8 mouse cellular contexts compared by ENCODE assay signal in genomic region chr16:17797812-17798311, GRCm38 (mm10). TPM values are rescaled to one million over a fixed set of nuclear protein-coding genes. Genes with fewer than 3 reads are reported as not detected.
DNase-seq lines count a peak whose midpoint lies in the region; ATAC-seq and TF ChIP-seq lines count a peak whose summit lies in the region.

No protein-coding gene starts in this region.

- H3K27me3 ChIP-seq in forebrain, embryonic 15.5 days = peaks cover 73% of the 10 kb centered on the region
- H3K27me3 ChIP-seq in limb, embryonic 14.5 days (ENCODE audit: control insufficient read depth, insufficient read depth, low read length) = peaks cover 12% of the 10 kb centered on the region; the same call in 1 of the 2 replicates
- H3K27me3 ChIP-seq in stomach, embryonic 14.5 days (ENCODE audit: control insufficient read depth, insufficient read depth, low read length) = peaks cover 19% of the 10 kb centered on the region

- peak; percentile 5; the same call in 1 of the 2 replicates for ATAC-seq in forebrain, embryonic 15.5 days (replicated peaks)
- 0 out of 2 replicates have a peak, but pooled peaks have one; percentile 4 for ATAC-seq in limb, embryonic 14.5 days (ENCODE audit: low FRiP score, low read depth)
- 0 out of 2 replicates have a peak, but pooled peaks have one; percentile 11 for ATAC-seq in stomach, embryonic 14.5 days (ENCODE audit: insufficient number of reproducible peaks, insufficient read depth, low FRiP score, low read depth)
- ATAC-seq in granulocyte monocyte progenitor cell, adult 5-6 weeks (replicated peaks; ENCODE audit: poor library complexity, severe bottlenecking) = no peak

- WGBS in forebrain, embryonic 15.5 days = 5% methylated on average over 29 of the region's 29 CpGs
- under 1% methylated on average over 29 of the region's 29 CpGs for WGBS in limb, embryonic 14.5 days
- WGBS in stomach, embryonic 14.5 days = 3% methylated on average over 29 of the region's 29 CpGs

- H3K27ac ChIP-seq in forebrain, embryonic 15.5 days (replicated peaks) = no peak overlapping the region
- peak overlapping the region; percentile 96 for H3K27ac ChIP-seq in limb, embryonic 14.5 days (replicated peaks; ENCODE audit: low read depth, low read length)
- H3K27ac ChIP-seq in stomach, embryonic 14.5 days (ENCODE audit: low read length) = peak overlapping the region; percentile 88

- H3K4me3 ChIP-seq in forebrain, embryonic 15.5 days = peak overlapping the region; percentile 46
- H3K4me3 ChIP-seq in limb, embryonic 14.5 days (replicated peaks; ENCODE audit: low read length) = peak overlapping the region; percentile 95
- peak overlapping the region; percentile 61 for H3K4me3 ChIP-seq in stomach, embryonic 14.5 days (ENCODE audit: low read depth, low read length)

- peak overlapping the region; percentile 51; the same call in 1 of the 2 replicates for H3K9ac ChIP-seq in forebrain, embryonic 15.5 days (replicated peaks)
- H3K9ac ChIP-seq in limb, embryonic 14.5 days (ENCODE audit: low read depth, low read length, severe bottlenecking) = peak overlapping the region; percentile 98
- peak overlapping the region; percentile 79 for H3K9ac ChIP-seq in stomach, embryonic 14.5 days (replicated peaks; ENCODE audit: low read depth, low read length)

- H3K9me3 ChIP-seq in forebrain, embryonic 15.5 days = no peaks in the 10 kb centered on the region
- no peaks in the 10 kb centered on the region for H3K9me3 ChIP-seq in limb, embryonic 14.5 days (ENCODE audit: control insufficient read depth, low read length)
- no peaks in the 10 kb centered on the region for H3K9me3 ChIP-seq in stomach, embryonic 14.5 days (ENCODE audit: control insufficient read depth, low read depth, low read length)

- no peak for TF ChIP-seq POLR2A in limb, embryonic 14.5 days (IDR thresholded peaks at IDR 0.05; ENCODE audit: borderline replicate concordance, extremely low read depth, insufficient read depth, insufficient read length)

- DNase-seq in gastrocnemius, postnatal 10 days = peak; percentile 31
- no peak for DNase-seq in gastrocnemius, adult 8-10 months (ENCODE audit: low spot score in 2 of 2)
- DNase-seq in ES-CJ7 (ENCODE audit: low read depth, low spot score) = peak; percentile 31
- no peak for DNase-seq in limb, embryonic 14.5 days (ENCODE audit: low spot score)
- no peak for DNase-seq in cerebellum, postnatal 36 days

- H3K4me1 ChIP-seq in forebrain, embryonic 15.5 days = peaks cover 29% of the 10 kb centered on the region
- peaks cover 53% of the 10 kb centered on the region for H3K4me1 ChIP-seq in limb, embryonic 14.5 days (ENCODE audit: control insufficient read depth, insufficient read depth, low read length)
- H3K4me1 ChIP-seq in stomach, embryonic 14.5 days (ENCODE audit: control insufficient read depth, insufficient read depth, low read length) = peaks cover 34% of the 10 kb centered on the region

- H3K36me3 ChIP-seq in forebrain, embryonic 15.5 days = peaks cover 1% of the 10 kb centered on the region; the same call in 1 of the 2 replicates
- peaks cover 20% of the 10 kb centered on the region for H3K36me3 ChIP-seq in limb, embryonic 14.5 days (ENCODE audit: control insufficient read depth, insufficient read depth, low read length)
- peaks cover 3% of the 10 kb centered on the region; the same call in 1 of the 2 replicates for H3K36me3 ChIP-seq in stomach, embryonic 14.5 days (ENCODE audit: control insufficient read depth, insufficient read depth, low read length)

- peak overlapping the region; percentile 80 for H3K4me2 ChIP-seq in forebrain, embryonic 15.5 days (replicated peaks)
- H3K4me2 ChIP-seq in limb, embryonic 14.5 days (replicated peaks; ENCODE audit: low read depth, low read length, severe bottlenecking) = peak overlapping the region; percentile 81
- peak overlapping the region; percentile 77 for H3K4me2 ChIP-seq in stomach, embryonic 14.5 days (replicated peaks; ENCODE audit: low read depth, low read length)

RNA-seq across cellular contexts. Expression of gene Scarf2, which starts 0.8 kb away (rescaled TPM):
- total RNA-seq in gastrocnemius, postnatal 10 days (2021) = 10 to 100 TPM; 17.3 to 25.4 TPM
- 1 to 10 TPM; 1.1 to 3.3 (median 2.4) TPM for total RNA-seq in gastrocnemius, adult 8-10 months (2022)
- polyA plus RNA-seq in forebrain, embryonic 15.5 days (2015; fragmentation: Nextera tagmentation; extraction: Ambion mirVana) = 1.3 TPM in 2 replicates
- polyA plus RNA-seq in limb, embryonic 14.5 days (2012; rRNA removed) = 232 and 360 TPM in 2 replicates
- polyA plus RNA-seq in limb, embryonic 14.5 days (2014; fragmentation: Nextera tagmentation; extraction: Ambion mirVana) = 51.3 and 64.9 TPM in 2 replicates
- 17.8 and 23.3 TPM in 2 replicates for polyA plus RNA-seq in stomach, embryonic 14.5 days (2014; fragmentation: Nextera tagmentation; extraction: Ambion mirVana)
- total RNA-seq in granulocyte monocyte progenitor cell, adult 5-6 weeks (2014; fragmentation: Nextera tagmentation) = 1.1 TPM in 1 of 2 replicates, not detected in the other
- total RNA-seq in granulocyte monocyte progenitor cell, adult 5-6 weeks (2017) = not detected in 2 replicates

RNA-seq across cellular contexts. Expression of gene B830017H08Rik, which starts 35.1 kb away (rescaled TPM):
- total RNA-seq in gastrocnemius, postnatal 10 days (2021) = not detected
- not detected for total RNA-seq in gastrocnemius, adult 8-10 months (2022)
- 0.93 and 1.3 TPM in 2 replicates for polyA plus RNA-seq in forebrain, embryonic 15.5 days (2015; fragmentation: Nextera tagmentation; extraction: Ambion mirVana)
- 0.49 and 0.58 TPM in 2 replicates for polyA plus RNA-seq in limb, embryonic 14.5 days (2012; rRNA removed)
- polyA plus RNA-seq in limb, embryonic 14.5 days (2014; fragmentation: Nextera tagmentation; extraction: Ambion mirVana) = 0.17 and 0.69 TPM in 2 replicates
- polyA plus RNA-seq in stomach, embryonic 14.5 days (2014; fragmentation: Nextera tagmentation; extraction: Ambion mirVana) = not detected in 2 replicates
- total RNA-seq in granulocyte monocyte progenitor cell, adult 5-6 weeks (2014; fragmentation: Nextera tagmentation) = not detected in 2 replicates
- total RNA-seq in granulocyte monocyte progenitor cell, adult 5-6 weeks (2017) = not detected in 2 replicates

RNA-seq across cellular contexts. Expression of gene Klhl22, which starts 38.4 kb away (rescaled TPM):
- 10 to 100 TPM; 22.5 to 28.3 TPM for total RNA-seq in gastrocnemius, postnatal 10 days (2021)
- 10 to 100 TPM; 20.1 to 30.6 (median 25.4) TPM for total RNA-seq in gastrocnemius, adult 8-10 months (2022)
- 69.7 and 72.1 TPM in 2 replicates for polyA plus RNA-seq in forebrain, embryonic 15.5 days (2015; fragmentation: Nextera tagmentation; extraction: Ambion mirVana)
- polyA plus RNA-seq in limb, embryonic 14.5 days (2012; rRNA removed) = 124 and 176 TPM in 2 replicates
- polyA plus RNA-seq in limb, embryonic 14.5 days (2014; fragmentation: Nextera tagmentation; extraction: Ambion mirVana) = 87.2 and 101 TPM in 2 replicates
- polyA plus RNA-seq in stomach, embryonic 14.5 days (2014; fragmentation: Nextera tagmentation; extraction: Ambion mirVana) = 69.8 and 76.6 TPM in 2 replicates
- 16.7 and 20.1 TPM in 2 replicates for total RNA-seq in granulocyte monocyte progenitor cell, adult 5-6 weeks (2014; fragmentation: Nextera tagmentation)
- total RNA-seq in granulocyte monocyte progenitor cell, adult 5-6 weeks (2017) = 13.2 and 24.6 TPM in 2 replicates

RNA-seq across cellular contexts. Expression of gene Car15, which starts 40.3 kb away (rescaled TPM):
- total RNA-seq in gastrocnemius, postnatal 10 days (2021) = 1 to 10 TPM; 1.0 to 2.1 TPM
- total RNA-seq in gastrocnemius, adult 8-10 months (2022) = 1 to 10 TPM in 2 of 4 experiments, under 1 TPM in 2; 0.46 to 1.1 (median 0.81) TPM
- polyA plus RNA-seq in forebrain, embryonic 15.5 days (2015; fragmentation: Nextera tagmentation; extraction: Ambion mirVana) = 4.8 and 5.7 TPM in 2 replicates
- polyA plus RNA-seq in limb, embryonic 14.5 days (2012; rRNA removed) = 8.6 and 11.5 TPM in 2 replicates
- polyA plus RNA-seq in limb, embryonic 14.5 days (2014; fragmentation: Nextera tagmentation; extraction: Ambion mirVana) = 3.2 and 3.4 TPM in 2 replicates
- polyA plus RNA-seq in stomach, embryonic 14.5 days (2014; fragmentation: Nextera tagmentation; extraction: Ambion mirVana) = 2.4 and 3.4 TPM in 2 replicates
- total RNA-seq in granulocyte monocyte progenitor cell, adult 5-6 weeks (2014; fragmentation: Nextera tagmentation) = 3.0 and 5.2 TPM in 2 replicates
- not detected in 2 replicates for total RNA-seq in granulocyte monocyte progenitor cell, adult 5-6 weeks (2017)

Comparison
In these comparisons a context has a peak if more than half of its experiments do, and no peak if none do; other contexts are left out.
1. DNase-seq: peak in gastrocnemius, postnatal 10 days (single experiment) and ES-CJ7 (single experiment); none in gastrocnemius, adult 8-10 months (0 of 2), limb, embryonic 14.5 days (single experiment) and cerebellum, postnatal 36 days (0 of 2).
2. RNA of gene Scarf2, which starts 0.8 kb away (total RNA-seq): 17.3 to 25.4 TPM in gastrocnemius, postnatal 10 days; 1.1 to 3.3 TPM in gastrocnemius, adult 8-10 months and 1.1 TPM in granulocyte monocyte progenitor cell, adult 5-6 weeks; every median in the first group is over 4 times any median in the second.
3. Peak in every context shown above with its lines, with median percentiles within 50 percentile points of each other: H3K4me2 ChIP-seq, H3K4me3 ChIP-seq and H3K9ac ChIP-seq.